Mouse (Mus musculus): Measurements from ENCODE around the gene Eif4b. TPM values are rescaled to one million over a fixed set of nuclear protein-coding genes. Genes with fewer than 3 reads are reported as not detected.
A peak's percentile ranks its signal among the peaks of the same experiment; 100 is the strongest.

The Eif4b gene
- polyA plus RNA-seq, 1 experiment from 2014 or later, result 77.6 TPM

GRCm38 (mm10) chr15:102135522-102136128 lies 62.1 kb downstream of the Eif4b start:
- 5% methylated on average over 35 of the region's 35 CpGs for WGBS
- ATAC-seq (ENCODE audit: low read depth), result peak; percentile 77

GRCm38 (mm10) chr15:102136129-102136758 lies 62.7 kb downstream of the Eif4b start, which contains the start of gene Spryd3:
Spryd3 (minus strand) TSS chr15:102136234.
- Histone ChIP-seq H3K4me1 (ENCODE audit: control insufficient read depth, insufficient read depth, low read length) (peaks cover 7% of the 10 kb centered on the region), H3K4me2 (ENCODE audit: low read depth, low read length) (peak within 1 kb of the TSS; percentile 76), H3K36me3 (ENCODE audit: control insufficient read depth, insufficient read depth, low read length) (peaks cover 11% of the 10 kb centered on the region; the same call in 1 of the 2 replicates), H3K4me3 (ENCODE audit: low read depth, low read length) (peak within 1 kb of the TSS; percentile 71), H3K9ac (replicated peaks; ENCODE audit: low read depth, low read length) (peak within 1 kb of the TSS; percentile 89), H3K27me3 (ENCODE audit: control insufficient read depth, insufficient read depth, low read length) (no peaks in the 10 kb centered on the region), H3K9me3 (ENCODE audit: control insufficient read depth, low read length) (no peaks in the 10 kb centered on the region), H3K27ac (ENCODE audit: low read depth, low read length) (peak within 1 kb of the TSS; percentile 81)
- ATAC-seq (ENCODE audit: low read depth), result peak; percentile 99
- under 1% methylated on average over 49 of the region's 50 CpGs for WGBS

More at GRCm38 (mm10) chr15:102135522-102136128, 62.1 kb downstream of the Eif4b start:
- no peaks in the 10 kb centered on the region for H3K27me3 ChIP-seq (ENCODE audit: control insufficient read depth, insufficient read depth, low read length)
- peak overlapping the region; percentile 71 for H3K4me2 ChIP-seq (ENCODE audit: low read depth, low read length)
- H3K36me3 ChIP-seq (ENCODE audit: control insufficient read depth, insufficient read depth, low read length), result peaks cover 17% of the 10 kb centered on the region; the same call in 1 of the 2 replicates
- H3K4me3 ChIP-seq (ENCODE audit: low read depth, low read length), result peak overlapping the region; percentile 71
- peak overlapping the region; percentile 89 for H3K9ac ChIP-seq (replicated peaks; ENCODE audit: low read depth, low read length)
- peak overlapping the region; percentile 81 for H3K27ac ChIP-seq (ENCODE audit: low read depth, low read length)
- H3K9me3 ChIP-seq (ENCODE audit: control insufficient read depth, low read length), result no peaks in the 10 kb centered on the region
- peaks cover 7% of the 10 kb centered on the region for H3K4me1 ChIP-seq (ENCODE audit: control insufficient read depth, insufficient read depth, low read length)

- Histone ChIP-seq H3K9me3 (ENCODE audit: control insufficient read depth, low read length) (no peaks in the 10 kb centered on the region), H3K4me3 (ENCODE audit: low read depth, low read length) (no peak overlapping the region), H3K27me3 (ENCODE audit: control insufficient read depth, insufficient read depth, low read length) (peaks cover 12% of the 10 kb centered on the region), H3K4me1 (ENCODE audit: control insufficient read depth, insufficient read depth, low read length) (0 out of 2 replicates have a peak, but pooled peaks cover 4% of the 10 kb centered on the region), H3K9ac (replicated peaks; ENCODE audit: low read depth, low read length) (no peak overlapping the region), H3K36me3 (ENCODE audit: control insufficient read depth, insufficient read depth, low read length) (no peaks in the 10 kb centered on the region), H3K4me2 (ENCODE audit: low read depth, low read length) (no peak overlapping the region), H3K27ac (ENCODE audit: low read depth, low read length) (no peak overlapping the region)
- WGBS, result 92% methylated on average over 5 of the region's 5 CpGs
- no peak for ATAC-seq (ENCODE audit: low read depth)
Measured at GRCm38 (mm10) chr15:102141120-102141519, 67.5 kb downstream of the Eif4b start.

GRCm38 (mm10) chr15:102142914-102143912 lies 69.6 kb downstream of the Eif4b start:
- ATAC-seq (ENCODE audit: low read depth), result no peak
- Histone ChIP-seq H3K4me2 (ENCODE audit: low read depth, low read length) (no peak overlapping the region), H3K4me1 (ENCODE audit: control insufficient read depth, insufficient read depth, low read length) (0 out of 2 replicates have a peak, but pooled peaks cover 4% of the 10 kb centered on the region), H3K27ac (ENCODE audit: low read depth, low read length) (no peak overlapping the region), H3K36me3 (ENCODE audit: control insufficient read depth, insufficient read depth, low read length) (no peaks in the 10 kb centered on the region), H3K9ac (replicated peaks; ENCODE audit: low read depth, low read length) (no peak overlapping the region), H3K27me3 (ENCODE audit: control insufficient read depth, insufficient read depth, low read length) (peaks cover 12% of the 10 kb centered on the region), H3K4me3 (ENCODE audit: low read depth, low read length) (no peak overlapping the region), H3K9me3 (ENCODE audit: control insufficient read depth, low read length) (no peaks in the 10 kb centered on the region)
- WGBS, result 56% methylated on average over 23 of the region's 23 CpGs

- Histone ChIP-seq H3K36me3 (ENCODE audit: control insufficient read depth, insufficient read depth, low read length) (no peaks in the 10 kb centered on the region), H3K4me1 (ENCODE audit: control insufficient read depth, insufficient read depth, low read length) (0 out of 2 replicates have a peak, but pooled peaks cover 4% of the 10 kb centered on the region), H3K4me3 (ENCODE audit: low read depth, low read length) (0 out of 2 replicates have a peak within 1 kb of the TSS, but pooled peaks have one; percentile 3), H3K9me3 (ENCODE audit: control insufficient read depth, low read length) (no peaks in the 10 kb centered on the region), H3K27ac (ENCODE audit: low read depth, low read length) (no peak within 1 kb of the TSS), H3K4me2 (ENCODE audit: low read depth, low read length) (peak within 1 kb of the TSS; percentile 20), H3K9ac (replicated peaks; ENCODE audit: low read depth, low read length) (0 out of 2 replicates have a peak within 1 kb of the TSS, but pooled peaks have one; percentile 17), H3K27me3 (ENCODE audit: control insufficient read depth, insufficient read depth, low read length) (peaks cover 12% of the 10 kb centered on the region)
- ATAC-seq (ENCODE audit: low read depth), result no peak
- WGBS, result 4% methylated on average over 22 of the region's 22 CpGs
Measured at GRCm38 (mm10) chr15:102144274-102144711, 70.7 kb downstream of the Eif4b start, which contains the start of gene Igfbp6. Igfbp6 (plus strand) TSS chr15:102144362.

GRCm38 (mm10) chr15:102144726-102145125 lies 71.2 kb downstream of the Eif4b start:
- peaks cover 12% of the 10 kb centered on the region for H3K27me3 ChIP-seq (ENCODE audit: control insufficient read depth, insufficient read depth, low read length)
- no peak overlapping the region for H3K27ac ChIP-seq (ENCODE audit: low read depth, low read length)
- H3K9ac ChIP-seq (replicated peaks; ENCODE audit: low read depth, low read length), result 0 out of 2 replicates have a peak overlapping the region, but pooled peaks have one; percentile 17
- peak overlapping the region; percentile 20; the same call in 1 of the 2 replicates for H3K4me2 ChIP-seq (ENCODE audit: low read depth, low read length)
- H3K9me3 ChIP-seq (ENCODE audit: control insufficient read depth, low read length), result no peaks in the 10 kb centered on the region
- 0 out of 2 replicates have a peak, but pooled peaks cover 4% of the 10 kb centered on the region for H3K4me1 ChIP-seq (ENCODE audit: control insufficient read depth, insufficient read depth, low read length)
- H3K4me3 ChIP-seq (ENCODE audit: low read depth, low read length), result 0 out of 2 replicates have a peak overlapping the region, but pooled peaks have one; percentile 3
- no peak for ATAC-seq (ENCODE audit: low read depth)
- H3K36me3 ChIP-seq (ENCODE audit: control insufficient read depth, insufficient read depth, low read length), result no peaks in the 10 kb centered on the region
- WGBS, result 20% methylated on average over 19 of the region's 19 CpGs

GRCm38 (mm10) chr15:102145330-102145729 lies 71.8 kb downstream of the Eif4b start:
- no peak for ATAC-seq (ENCODE audit: low read depth)
- H3K27ac ChIP-seq (ENCODE audit: low read depth, low read length), result no peak overlapping the region
- WGBS, result 88% methylated on average over 10 of the region's 10 CpGs

GRCm38 (mm10) chr15:102146089-102146488 lies 72.5 kb downstream of the Eif4b start:
- H3K9ac ChIP-seq (replicated peaks; ENCODE audit: low read depth, low read length), result no peak overlapping the region
- 87% methylated on average over 5 of the region's 5 CpGs for WGBS
- peaks cover 12% of the 10 kb centered on the region for H3K27me3 ChIP-seq (ENCODE audit: control insufficient read depth, insufficient read depth, low read length)
- no peak overlapping the region for H3K4me2 ChIP-seq (ENCODE audit: low read depth, low read length)
- ATAC-seq (ENCODE audit: low read depth), result no peak
- H3K9me3 ChIP-seq (ENCODE audit: control insufficient read depth, low read length), result no peaks in the 10 kb centered on the region
- no peak overlapping the region for H3K4me3 ChIP-seq (ENCODE audit: low read depth, low read length)
- H3K36me3 ChIP-seq (ENCODE audit: control insufficient read depth, insufficient read depth, low read length), result no peaks in the 10 kb centered on the region
- 0 out of 2 replicates have a peak, but pooled peaks cover 4% of the 10 kb centered on the region for H3K4me1 ChIP-seq (ENCODE audit: control insufficient read depth, insufficient read depth, low read length)
- H3K27ac ChIP-seq (ENCODE audit: low read depth, low read length), result no peak overlapping the region

More at GRCm38 (mm10) chr15:102145330-102145729, 71.8 kb downstream of the Eif4b start:
- H3K9ac ChIP-seq (replicated peaks; ENCODE audit: low read depth, low read length), result no peak overlapping the region
- H3K4me2 ChIP-seq (ENCODE audit: low read depth, low read length), result no peak overlapping the region
- H3K36me3 ChIP-seq (ENCODE audit: control insufficient read depth, insufficient read depth, low read length), result no peaks in the 10 kb centered on the region
- H3K27me3 ChIP-seq (ENCODE audit: control insufficient read depth, insufficient read depth, low read length), result peaks cover 12% of the 10 kb centered on the region
- no peaks in the 10 kb centered on the region for H3K9me3 ChIP-seq (ENCODE audit: control insufficient read depth, low read length)
- H3K4me3 ChIP-seq (ENCODE audit: low read depth, low read length), result no peak overlapping the region
- H3K4me1 ChIP-seq (ENCODE audit: control insufficient read depth, insufficient read depth, low read length), result 0 out of 2 replicates have a peak, but pooled peaks cover 4% of the 10 kb centered on the region

Data from neural tube, embryonic 14.5 days (tissue).